In the genomic region with DNA sequence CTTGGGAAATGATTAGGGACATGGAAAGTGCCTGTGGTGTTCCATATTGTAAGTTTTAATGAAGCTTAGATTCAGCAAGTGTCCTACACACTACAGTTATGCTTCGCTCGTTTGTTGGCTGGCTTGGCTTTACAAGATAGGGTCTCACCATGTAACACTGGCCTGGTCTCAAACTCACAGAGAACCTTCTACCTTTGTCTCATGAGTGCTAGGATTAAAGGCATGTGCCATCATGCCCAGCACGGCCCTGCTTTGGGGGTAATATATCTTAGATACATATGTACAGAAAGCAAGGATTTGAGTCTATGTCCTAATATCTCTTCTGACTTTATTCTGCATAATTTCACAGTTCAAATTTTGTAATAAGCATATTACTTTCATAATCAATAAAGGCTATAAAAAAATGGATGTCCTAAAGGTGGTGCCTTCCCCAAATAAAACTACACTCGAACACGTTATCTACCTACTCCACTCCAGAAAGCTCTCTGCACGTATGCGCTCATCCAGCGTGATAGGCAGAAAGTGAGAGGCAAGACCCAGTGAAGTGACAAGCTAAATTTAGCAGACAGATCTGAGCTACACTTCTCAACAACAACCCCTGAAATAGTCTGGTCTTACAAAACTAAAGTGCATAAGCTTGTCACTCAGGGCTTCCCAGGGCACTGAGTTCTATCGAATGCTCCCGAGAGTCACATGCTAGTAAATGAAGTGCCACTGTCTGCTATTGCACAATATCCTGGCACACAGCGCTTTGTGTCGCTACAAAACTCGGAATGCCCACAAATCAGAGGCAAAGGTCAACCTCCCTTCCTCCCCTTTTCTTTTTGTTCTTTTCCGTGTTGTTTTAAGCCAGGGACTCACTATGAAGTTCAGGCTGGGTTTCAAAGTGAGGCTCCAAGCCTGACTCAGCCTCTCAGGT, we compare ENCODE assay signal across 8 mouse cellular contexts.
DNase-seq lines count a peak whose midpoint lies in the region; ATAC-seq and TF ChIP-seq lines count a peak whose summit lies in the region.

No protein-coding gene starts in this region.

- no peaks in the 10 kb centered on the region for H3K4me1 ChIP-seq in forebrain, postnatal 0 days (ENCODE audit: insufficient read depth)
- no peaks in the 10 kb centered on the region for H3K4me1 ChIP-seq in forebrain, embryonic 14.5 days (ENCODE audit: control insufficient read depth, insufficient read depth, low read length)
- peaks cover 58% of the 10 kb centered on the region for H3K4me1 ChIP-seq in bone marrow macrophage, adult 2 months (ENCODE audit: control insufficient read depth, insufficient read depth, low read length)
- H3K4me1 ChIP-seq in heart, embryonic 11.5 days (ENCODE audit: control insufficient read depth, insufficient read depth, low read length), result peaks cover 54% of the 10 kb centered on the region

- H3K4me3 ChIP-seq in forebrain, postnatal 0 days (ENCODE audit: low read depth, low read length), result no peak overlapping the region
- no peak overlapping the region for H3K4me3 ChIP-seq in forebrain, embryonic 14.5 days (ENCODE audit: low read depth, low read length)
- H3K4me3 ChIP-seq in bone marrow macrophage, adult 2 months (ENCODE audit: insufficient read depth, low read length), result peak overlapping the region; percentile 43
- H3K4me3 ChIP-seq in heart, embryonic 11.5 days (ENCODE audit: low read depth, low read length), result no peak overlapping the region

- H3K9ac ChIP-seq in forebrain, postnatal 0 days, result no peak overlapping the region
- H3K9ac ChIP-seq in forebrain, embryonic 14.5 days (ENCODE audit: low read length), result no peak overlapping the region
- no peak overlapping the region for H3K9ac ChIP-seq in heart, embryonic 11.5 days (ENCODE audit: low read depth, low read length)

- no peaks in the 10 kb centered on the region for H3K27me3 ChIP-seq in forebrain, postnatal 0 days (ENCODE audit: insufficient read depth, low read length)
- no peaks in the 10 kb centered on the region for H3K27me3 ChIP-seq in forebrain, embryonic 14.5 days (replicated peaks; ENCODE audit: control insufficient read depth, insufficient read depth, low read length)
- H3K27me3 ChIP-seq in heart, embryonic 11.5 days (ENCODE audit: control insufficient read depth, insufficient read depth, low read length), result no peaks in the 10 kb centered on the region

- 77% methylated on average over 14 of the region's 14 CpGs for WGBS in forebrain, postnatal 0 days
- WGBS in forebrain, embryonic 14.5 days, result 89% methylated on average over 14 of the region's 14 CpGs
- 35% methylated on average over 14 of the region's 14 CpGs for WGBS in heart, embryonic 11.5 days (ENCODE audit: insufficient replicate concordance)

- no peaks in the 10 kb centered on the region for H3K9me3 ChIP-seq in forebrain, postnatal 0 days (ENCODE audit: low read length)
- no peaks in the 10 kb centered on the region for H3K9me3 ChIP-seq in forebrain, embryonic 14.5 days (replicated peaks; ENCODE audit: control insufficient read depth, low read length)
- no peaks in the 10 kb centered on the region for H3K9me3 ChIP-seq in heart, embryonic 11.5 days (replicated peaks; ENCODE audit: control insufficient read depth, low read length)

- H3K27ac ChIP-seq in forebrain, postnatal 0 days (ENCODE audit: low read depth, low read length), result no peak overlapping the region
- no peak overlapping the region for H3K27ac ChIP-seq in forebrain, embryonic 14.5 days (ENCODE audit: low read depth, low read length)
- H3K27ac ChIP-seq in bone marrow macrophage, adult 2 months (ENCODE audit: insufficient read depth, low read depth, low read length), result peak overlapping the region; percentile 90
- peak overlapping the region; percentile 91 for H3K27ac ChIP-seq in heart, embryonic 11.5 days (ENCODE audit: low read depth, low read length)

- no peak for DNase-seq in forebrain, postnatal 0 days
- DNase-seq in forebrain, embryonic 14.5 days (ENCODE audit: low spot score), result no peak
- peak; percentile 81 for DNase-seq in liver
- no peak for DNase-seq in cerebellum, adult 9-10 months

- TF ChIP-seq CTCF in forebrain, postnatal 0 days (IDR thresholded peaks at IDR 0.05; ENCODE audit: low read depth), result no peak
- no peak for TF ChIP-seq CTCF in bone marrow macrophage, adult 2 months (IDR thresholded peaks at IDR 0.05; ENCODE audit: low read depth, low read length)

- no peak for TF ChIP-seq POLR2A in bone marrow macrophage, adult 2 months (IDR thresholded peaks at IDR 0.05; ENCODE audit: borderline replicate concordance, low read depth, low read length)

- peak; percentile 27 for ATAC-seq in forebrain, postnatal 0 days
- no peak for ATAC-seq in forebrain, embryonic 14.5 days
- peak; percentile 80 for ATAC-seq in heart, embryonic 11.5 days (replicated peaks; ENCODE audit: insufficient number of reproducible peaks, low FRiP score, low TSS enrichment)
- 0 out of 2 replicates have a peak, but pooled peaks have one; percentile 5 for ATAC-seq in neutrophil, adult 5-6 weeks (ENCODE audit: extremely low read depth, insufficient number of reproducible peaks, low FRiP score, poor library complexity, severe bottlenecking)
- ATAC-seq in inflammation-experienced regulatory T-cells, adult 6 months, result no peak

- H3K36me3 ChIP-seq in forebrain, postnatal 0 days (ENCODE audit: insufficient read depth), result no peaks in the 10 kb centered on the region
- H3K36me3 ChIP-seq in forebrain, embryonic 14.5 days (ENCODE audit: control insufficient read depth, insufficient read depth, low read length), result no peaks in the 10 kb centered on the region
- no peaks in the 10 kb centered on the region for H3K36me3 ChIP-seq in heart, embryonic 11.5 days (ENCODE audit: control insufficient read depth, insufficient read depth, low read length)

- H3K4me2 ChIP-seq in forebrain, postnatal 0 days (ENCODE audit: low read depth), result no peak overlapping the region
- H3K4me2 ChIP-seq in forebrain, embryonic 14.5 days (ENCODE audit: low read length), result no peak overlapping the region
- H3K4me2 ChIP-seq in heart, embryonic 11.5 days, result peak overlapping the region; percentile 43

Comparison
In these comparisons a context has a peak if more than half of its experiments do, and no peak if none do; other contexts are left out.
1. ATAC-seq: peak in forebrain, postnatal 0 days (single experiment), heart, embryonic 11.5 days (single experiment) and neutrophil, adult 5-6 weeks (single experiment); none in forebrain, embryonic 14.5 days (single experiment) and inflammation-experienced regulatory T-cells, adult 6 months (single experiment).
2. H3K27ac ChIP-seq: peak in bone marrow macrophage, adult 2 months (single experiment) and heart, embryonic 11.5 days (single experiment); none in forebrain, postnatal 0 days (single experiment) and forebrain, embryonic 14.5 days (single experiment).